Mouse (Mus musculus) liver, embryonic 12.5 days (tissue): ENCODE results near the gene Vars2. TPM values are rescaled to one million over a fixed set of nuclear protein-coding genes. Genes with fewer than 3 reads are reported as not detected.

Experiments
- polyA plus RNA-seq: library from polyadenylated mRNA; unstranded; fragments of >200 nt; fragmentation: Nextera tagmentation; extraction: Ambion mirVana; gene quantifications from 2 replicates; pipeline ENCODE4 v1.2.1, GENCODE M21; 2016

Vars2 gene
- polyA plus RNA-seq, 1 experiment from 2014 or later = 11.8 TPM

Other genes starting within 250 kb of the Vars2 start
- gene H2-Q6, start 242.7 kb downstream of the Vars2 start, polyA plus RNA-seq = 10.1 and 10.9 TPM in 2 replicates
- 23.4 and 24.6 TPM in 2 replicates for gene H2-Q7, start 228.4 kb downstream of the Vars2 start, polyA plus RNA-seq
- gene H2-Q10, start 197.5 kb downstream of the Vars2 start, polyA plus RNA-seq = 102 TPM in 2 replicates
- not detected in 2 replicates for gene Pou5f1, start 161.6 kb downstream of the Vars2 start, polyA plus RNA-seq
- gene Tcf19, start 150.8 kb downstream of the Vars2 start, polyA plus RNA-seq = 42.2 and 42.4 TPM in 2 replicates
- 10.4 and 14.1 TPM in 2 replicates for gene Cchcr1, start 150.5 kb downstream of the Vars2 start, polyA plus RNA-seq
- gene Psors1c2, start 134.4 kb downstream of the Vars2 start, polyA plus RNA-seq = 0.14 and 0.22 TPM in 2 replicates
- gene Cdsn, start 115.5 kb downstream of the Vars2 start, polyA plus RNA-seq = not detected in 2 replicates
- not detected in 2 replicates for gene 2300002M23Rik, start 100.1 kb downstream of the Vars2 start, polyA plus RNA-seq
- gene Sfta2, start 66.0 kb downstream of the Vars2 start, polyA plus RNA-seq = not detected in 2 replicates
- gene Gm9573, start 41.0 kb downstream of the Vars2 start, polyA plus RNA-seq = not detected in 2 replicates
- gene Mucl3, start 23.9 kb downstream of the Vars2 start, polyA plus RNA-seq = 0.05 TPM in 1 of 2 replicates, not detected in the other
- gene Gtf2h4, start 6.1 kb upstream of the Vars2 start, polyA plus RNA-seq = 38.3 and 44.0 TPM in 2 replicates
- gene Ddr1, start 37.0 kb upstream of the Vars2 start, polyA plus RNA-seq = 5.7 and 6.1 TPM in 2 replicates
- gene Ier3, start 154.1 kb upstream of the Vars2 start, polyA plus RNA-seq = 16.8 and 19.9 TPM in 2 replicates
- 38.0 and 43.1 TPM in 2 replicates for gene Flot1, start 155.6 kb upstream of the Vars2 start, polyA plus RNA-seq
- 577 and 600 TPM in 2 replicates for gene Tubb5, start 170.7 kb upstream of the Vars2 start, polyA plus RNA-seq
- gene Mdc1, start 173.9 kb upstream of the Vars2 start, polyA plus RNA-seq = 14.2 and 15.0 TPM in 2 replicates
- 29.5 and 29.8 TPM in 2 replicates for gene Nrm, start 193.7 kb upstream of the Vars2 start, polyA plus RNA-seq
- 11.9 and 12.6 TPM in 2 replicates for gene Ppp1r18, start 198.0 kb upstream of the Vars2 start, polyA plus RNA-seq
- 50.7 and 52.8 TPM in 2 replicates for gene Dhx16, start 212.2 kb upstream of the Vars2 start, polyA plus RNA-seq
- gene 2310061I04Rik, start 229.8 kb upstream of the Vars2 start, polyA plus RNA-seq = 20.2 and 20.9 TPM in 2 replicates
- gene Atat1, start 242.5 kb upstream of the Vars2 start, polyA plus RNA-seq = 15.0 and 16.8 TPM in 2 replicates
- gene Mrps18b, start 248.8 kb upstream of the Vars2 start, polyA plus RNA-seq = 113 and 123 TPM in 2 replicates
- gene Ppp1r10, start 248.8 kb upstream of the Vars2 start, polyA plus RNA-seq = 29.0 and 32.8 TPM in 2 replicates